Mouse (Mus musculus): ENCODE results near the gene Leng8. TPM values are rescaled to one million over a fixed set of nuclear protein-coding genes. Genes with fewer than 3 reads are reported as not detected.

Leng8 gene
- total and polyA plus RNA-seq, 3 experiments: 23.2 to 46.6 (median 33.5) TPM

GRCm38 (mm10) chr7:4148341-4149208 is 11.7 kb downstream of the Leng8 start:
- TF ChIP-seq KAT2A (IDR thresholded peaks at IDR 0.05; ENCODE audit: insufficient replicate concordance, low read length) (no peak), MAFK (IDR thresholded peaks at IDR 0.05; ENCODE audit: insufficient replicate concordance, low read length) (no peak), CHD2 (IDR thresholded peaks at IDR 0.05; ENCODE audit: low read length) (0 out of 2 replicates have a peak, but pooled peaks have one; percentile 18), CTCF (conservative IDR thresholded peaks at IDR 0.05 in 1 of 2, IDR thresholded peaks at IDR 0.05 in 1 of 2; ENCODE audit: low read depth in 2 of 2, low read length in 2 of 2) (no peak), RCOR1 (conservative IDR thresholded peaks at IDR 0.05; ENCODE audit: low read depth, low read length) (no peak), SMC3 (IDR thresholded peaks at IDR 0.05; ENCODE audit: low read depth, low read length) (no peak), TBP (conservative IDR thresholded peaks at IDR 0.05; ENCODE audit: low read depth, low read length) (no peak), GABPA (IDR thresholded peaks at IDR 0.05; ENCODE audit: insufficient replicate concordance, low read depth, low read length) (no peak), BHLHE40 (IDR thresholded peaks at IDR 0.05; ENCODE audit: low read depth, low read length) (no peak), RAD21 (IDR thresholded peaks at IDR 0.05; ENCODE audit: low read depth, low read length) (no peak), HCFC1 (IDR thresholded peaks at IDR 0.05; ENCODE audit: low read depth, low read length) (no peak), ZMIZ1 (IDR thresholded peaks at IDR 0.05; ENCODE audit: low read depth, low read length) (peak; percentile 35; the same call in 1 of the 2 replicates), POLR2AphosphoS2 (IDR thresholded peaks at IDR 0.05; ENCODE audit: low read depth, low read length) (peak; percentile 85), MEF2A (IDR thresholded peaks at IDR 0.05; ENCODE audit: borderline replicate concordance, low read depth, low read length) (no peak), ZC3H11A (IDR thresholded peaks at IDR 0.05; ENCODE audit: low read depth, low read length) (no peak)
- DNase-seq (ENCODE audit: extremely low read depth): no peak

GRCm38 (mm10) chr7:4149209-4150054 is 12.6 kb downstream of the Leng8 start:
- Histone ChIP-seq H3K9me3 (replicated peaks; ENCODE audit: low read length) (no peaks in the 10 kb centered on the region), H3K4me2 (ENCODE audit: insufficient read depth, low read depth, poor library complexity, severe bottlenecking) (peak overlapping the region; percentile 99), H3K79me2 (replicated peaks; ENCODE audit: control insufficient read depth, extremely low read depth, insufficient read depth, poor library complexity, severe bottlenecking) (peaks cover 2% of the 10 kb centered on the region; the same call in 1 of the 2 replicates), H3K27ac (ENCODE audit: insufficient read depth, low read depth) (peak overlapping the region; percentile 95), H3K27me3 (replicated peaks) (no peaks in the 10 kb centered on the region), H3K9ac (ENCODE audit: insufficient read depth, low read depth) (peak overlapping the region; percentile 70), H3K36me3 (replicated peaks in 1 of 2; ENCODE audit: control insufficient read depth in 1 of 2, insufficient read depth in 1 of 2, low read length in 1 of 2) (peaks cover 37 to 41% of the 10 kb centered on the region in 2 experiments), H3K4me1 (ENCODE audit: control insufficient read depth in 1 of 2, insufficient read depth in 2 of 2) (peaks cover 15 to 36% of the 10 kb centered on the region in 2 experiments), H3K4me3 (replicated peaks in 1 of 3; ENCODE audit: low read depth in 2 of 3, low read length in 2 of 3, poor library complexity in 1 of 3) (peak overlapping the region; percentile 76 to 85 (median 83))
- in situ Hi-C loops (cut with MboI; ENCODE audit: low pct_ligation_motif_present, low pct_unique_long_range_greater_than_20kb, low sequenced_read_pairs): no loop called here
- DNase-seq (ENCODE audit: extremely low read depth): peak; percentile 90
- dilution Hi-C loops (cut with MboI; ENCODE audit: extremely low pct_ligation_motif_present, extremely low pct_unique_long_range_greater_than_20kb, low sequenced_read_pairs): no loop called here
- no peak for TF ChIP-seq MAFK (IDR thresholded peaks at IDR 0.05; ENCODE audit: insufficient replicate concordance, low read length)
- peak; percentile 64 for TF ChIP-seq NELFE (IDR thresholded peaks at IDR 0.05; ENCODE audit: low read depth, low read length)
- no peak for TF ChIP-seq GABPA (IDR thresholded peaks at IDR 0.05; ENCODE audit: insufficient replicate concordance, low read depth, low read length)
- peak; percentile 81 for TF ChIP-seq MAZ (IDR thresholded peaks at IDR 0.05; ENCODE audit: low read depth, low read length)
- TF ChIP-seq MAX (IDR thresholded peaks at IDR 0.05; ENCODE audit: low read length): no peak; the same call in 1 of the 2 replicates
- no peak for TF ChIP-seq PAX5 (IDR thresholded peaks at IDR 0.05; ENCODE audit: low read length)
- no peak for TF ChIP-seq CHD2 (IDR thresholded peaks at IDR 0.05; ENCODE audit: low read length)
- peak; percentile 69 for TF ChIP-seq SIN3A (IDR thresholded peaks at IDR 0.05; ENCODE audit: low read length)
- TF ChIP-seq EP300 (IDR thresholded peaks at IDR 0.05; ENCODE audit: low read length): no peak
- no peak for TF ChIP-seq JUND (conservative IDR thresholded peaks at IDR 0.05; ENCODE audit: low read depth, low read length)
- peak; percentile 78; the same call in 1 of the 2 replicates for TF ChIP-seq TBP (conservative IDR thresholded peaks at IDR 0.05; ENCODE audit: low read depth, low read length)
- no peak for TF ChIP-seq E2F4 (IDR thresholded peaks at IDR 0.05; ENCODE audit: insufficient replicate concordance, low read depth, low read length)
- TF ChIP-seq POLR2AphosphoS2 (IDR thresholded peaks at IDR 0.05; ENCODE audit: low read depth, low read length): no peak; the same call in 1 of the 2 replicates
- peak; percentile 66; the same call in 1 of the 2 replicates for TF ChIP-seq UBTF (IDR thresholded peaks at IDR 0.05; ENCODE audit: low read depth, low read length)
- TF ChIP-seq CTCF (conservative IDR thresholded peaks at IDR 0.05 in 1 of 2, IDR thresholded peaks at IDR 0.05 in 1 of 2; ENCODE audit: low read depth in 2 of 2, low read length in 2 of 2): no peak
- TF ChIP-seq USF2 (conservative IDR thresholded peaks at IDR 0.05; ENCODE audit: low read depth, low read length): no peak
- TF ChIP-seq NRF1 (IDR thresholded peaks at IDR 0.05; ENCODE audit: low read depth, low read length): 0 out of 2 replicates have a peak, but pooled peaks have one; percentile 18
- 0 out of 2 replicates have a peak, but pooled peaks have one; percentile 30 for TF ChIP-seq KAT2A (IDR thresholded peaks at IDR 0.05; ENCODE audit: insufficient replicate concordance, low read length)

More at GRCm38 (mm10) chr7:4148341-4149208, 11.7 kb downstream of the Leng8 start:
- Histone ChIP-seq H3K9me3 (replicated peaks; ENCODE audit: low read length) (no peaks in the 10 kb centered on the region), H3K4me3 (replicated peaks in 1 of 3; ENCODE audit: low read depth in 2 of 3, low read length in 2 of 3, poor library complexity in 1 of 3) (peak overlapping the region; percentile 76 to 85 (median 83)), H3K36me3 (replicated peaks in 1 of 2; ENCODE audit: control insufficient read depth in 1 of 2, insufficient read depth in 1 of 2, low read length in 1 of 2) (peaks cover 46 to 50% of the 10 kb centered on the region in 2 experiments), H3K9ac (ENCODE audit: insufficient read depth, low read depth) (peak overlapping the region; percentile 70), H3K27ac (ENCODE audit: insufficient read depth, low read depth) (peak overlapping the region; percentile 95), H3K4me2 (ENCODE audit: insufficient read depth, low read depth, poor library complexity, severe bottlenecking) (peak overlapping the region; percentile 85), H3K27me3 (replicated peaks) (no peaks in the 10 kb centered on the region), H3K79me2 (replicated peaks; ENCODE audit: control insufficient read depth, extremely low read depth, insufficient read depth, poor library complexity, severe bottlenecking) (peaks cover 2% of the 10 kb centered on the region; the same call in 1 of the 2 replicates), H3K4me1 (ENCODE audit: control insufficient read depth in 1 of 2, insufficient read depth in 2 of 2) (peaks cover 14 to 32% of the 10 kb centered on the region in 2 experiments)
- dilution Hi-C loops (cut with MboI; ENCODE audit: extremely low pct_ligation_motif_present, extremely low pct_unique_long_range_greater_than_20kb, low sequenced_read_pairs) (no loop called here), in situ Hi-C loops (cut with MboI; ENCODE audit: low pct_ligation_motif_present, low pct_unique_long_range_greater_than_20kb, low sequenced_read_pairs) (no loop called here)
